Mouse (Mus musculus) forebrain, postnatal 0 days (tissue): ENCODE results near the gene Rnf135. TPM values are rescaled to one million over a fixed set of nuclear protein-coding genes. Genes with fewer than 3 reads are reported as not detected.

Source experiments
- ATAC-seq: fragments of 200-750 bp; cut with Nextera tagmentation; 2 replicates; pipeline ENCODE4 v1.8.0; 2017; ENCODE audit warnings: mild to moderate bottlenecking, moderate library complexity
- DNase-seq: peaks from one replicate; pipeline ENCODE4 v3.0.0-alpha.2; 2015
- H3K27ac ChIP-seq: fragments of 300-500 bp; sonication (generic); 2 replicates; pipeline ENCODE4 v1.5.1; 2014; ENCODE audit warnings: low read depth, mild to moderate bottlenecking, antibody characterized with exemption, low read length, moderate library complexity, mixed read lengths
- H3K27me3 ChIP-seq: fragments of 300-500 bp; sonication (generic); 2 replicates; pipeline ENCODE4 v1.6.1; 2014; ENCODE audit warnings: mild to moderate bottlenecking, low read length, mixed read lengths; ENCODE audit not compliant: insufficient read depth
- H3K36me3 ChIP-seq: fragments of 300-500 bp; sonication (generic); 2 replicates; pipeline ENCODE4 v1.6.1; 2014; ENCODE audit warnings: mild to moderate bottlenecking, moderate library complexity; ENCODE audit not compliant: insufficient read depth
- H3K4me1 ChIP-seq: fragments of 300-500 bp; sonication (generic); 2 replicates; pipeline ENCODE4 v1.6.1; 2014; ENCODE audit warnings: antibody characterized with exemption; ENCODE audit not compliant: insufficient read depth
- H3K4me2 ChIP-seq: fragments of 300-500 bp; sonication (generic); 2 replicates; pipeline ENCODE4 v1.6.1; 2014; ENCODE audit warnings: low read depth, mild to moderate bottlenecking, moderate library complexity
- H3K4me3 ChIP-seq: fragments of 300-500 bp; sonication (generic); 2 replicates; pipeline ENCODE4 v1.5.1; 2014; ENCODE audit warnings: low read depth, low read length, mixed read lengths
- H3K9ac ChIP-seq: fragments of 300-500 bp; sonication (generic); 2 replicates; pipeline ENCODE4 v1.6.1; 2014; ENCODE audit warnings: mild to moderate bottlenecking
- H3K9me3 ChIP-seq: fragments of 300-500 bp; sonication (generic); 2 replicates; pipeline ENCODE4 v1.6.1; 2016; ENCODE audit warnings: low read length
- CTCF ChIP-seq: sonication (generic); IDR thresholded peaks from 2 replicates; pipeline ENCODE4 v1.5.1; 2016; ENCODE audit warnings: antibody characterized with exemption, control low read depth, low read depth
- WGBS: fragments of 180-500 bp; shearing (Covaris S2); extraction: QIAGEN DNeasy Blood & Tissue Kit; methylation state at CpG from one replicate; pipeline ENCODE4 v1.1.7; 2014; 5-methylcytosine and 5-hydroxymethylcytosine counted together
- polyA plus RNA-seq: library from polyadenylated mRNA; unstranded; fragments of >200 nt; fragmentation: Nextera tagmentation; extraction: Ambion mirVana; gene quantifications from 2 replicates; pipeline ENCODE4 v1.2.1, GENCODE M21; 2015
- total RNA-seq: library from RNA; depleted of rRNA; stranded (reverse); fragments of >200 nt; gene quantifications from 2 replicates; pipeline ENCODE4 v1.2.3, GENCODE M21; 2014

Rnf135 gene
- total and polyA plus RNA-seq, 2 experiments from 2014 or later = 2.0 to 3.1 TPM

- H3K36me3 ChIP-seq = no peaks in the 10 kb centered on the region
- no peak for ATAC-seq
- no peak overlapping the region for H3K4me3 ChIP-seq
- no peaks in the 10 kb centered on the region for H3K27me3 ChIP-seq
- no peak; the same call in 1 of the 2 replicates for TF ChIP-seq CTCF
- no peak overlapping the region for H3K9ac ChIP-seq
- no peak overlapping the region for H3K4me2 ChIP-seq
- no peaks in the 10 kb centered on the region for H3K9me3 ChIP-seq
- WGBS = 96% methylated on average over 2 of the region's 2 CpGs
- DNase-seq = no peak
- H3K4me1 ChIP-seq = no peaks in the 10 kb centered on the region
- H3K27ac ChIP-seq = no peak overlapping the region
Observed at GRCm38 (mm10) chr11:80199773-80200172, 16.1 kb downstream of the Rnf135 start.

DNA sequence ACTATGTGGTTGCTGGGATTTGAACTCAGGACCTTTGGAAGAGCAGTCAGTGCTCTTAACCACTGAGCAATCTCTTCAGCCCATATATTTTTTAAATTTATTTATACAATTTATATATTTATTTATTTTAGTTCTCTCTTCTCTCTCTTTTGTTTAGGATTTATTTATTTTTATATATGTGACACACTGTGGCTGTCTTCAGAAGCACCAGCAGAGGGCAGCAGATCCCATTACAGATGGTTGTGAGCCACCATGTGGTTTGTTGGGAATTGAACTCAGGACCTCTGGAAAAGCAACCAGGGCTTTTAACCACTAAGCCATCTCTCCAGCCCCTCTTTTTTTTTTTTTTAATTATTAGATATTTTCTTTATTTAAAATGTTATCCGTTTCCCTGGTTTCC, 16.7 kb downstream of the Rnf135 start:
- peak; percentile 40 for TF ChIP-seq CTCF
- Histone ChIP-seq H3K36me3 (no peaks in the 10 kb centered on the region), H3K4me1 (no peaks in the 10 kb centered on the region), H3K27me3 (no peaks in the 10 kb centered on the region), H3K27ac (no peak overlapping the region), H3K9ac (no peak overlapping the region), H3K9me3 (no peaks in the 10 kb centered on the region), H3K4me3 (no peak overlapping the region), H3K4me2 (no peak overlapping the region)
- ATAC-seq (no peak), DNase-seq (no peak)
- WGBS = 86% methylated on average over 1 of the region's 1 CpGs

DNA sequence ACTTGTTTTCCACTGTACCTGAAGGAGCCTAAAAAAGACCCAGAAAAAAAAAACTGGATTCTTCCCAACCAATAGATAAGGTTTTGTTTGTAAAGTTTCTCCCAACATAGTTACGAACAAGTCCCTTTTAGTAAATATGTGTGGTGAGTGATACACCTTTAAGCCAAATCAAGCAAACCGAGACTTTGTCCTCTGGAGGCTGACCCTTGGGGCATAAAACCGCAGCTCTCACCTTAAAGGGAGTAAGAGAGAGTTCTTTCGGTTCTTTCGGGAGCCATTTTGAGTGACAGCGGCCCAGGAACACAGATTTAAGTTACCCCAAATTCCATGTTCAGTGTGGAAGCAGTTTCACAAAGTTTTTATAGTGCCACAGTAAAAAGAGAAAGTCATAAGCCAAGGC, 18.6 kb downstream of the Rnf135 start:
- no peaks in the 10 kb centered on the region for H3K36me3 ChIP-seq
- no peak for TF ChIP-seq CTCF
- no peak overlapping the region for H3K9ac ChIP-seq
- H3K4me1 ChIP-seq = no peaks in the 10 kb centered on the region
- DNase-seq = no peak
- no peak overlapping the region for H3K4me2 ChIP-seq
- no peak overlapping the region for H3K4me3 ChIP-seq
- no peaks in the 10 kb centered on the region for H3K27me3 ChIP-seq
- no peaks in the 10 kb centered on the region for H3K9me3 ChIP-seq
- 78% methylated on average over 6 of the region's 6 CpGs for WGBS
- ATAC-seq = no peak
- H3K27ac ChIP-seq = no peak overlapping the region

GRCm38 (mm10) chr11:80204037-80204436, 20.4 kb downstream of the Rnf135 start:
- H3K36me3 ChIP-seq = no peaks in the 10 kb centered on the region
- no peak overlapping the region for H3K4me3 ChIP-seq
- no peak overlapping the region for H3K27ac ChIP-seq
- H3K4me2 ChIP-seq = no peak overlapping the region
- DNase-seq (no peak), ATAC-seq (no peak)
- H3K4me1 ChIP-seq = no peaks in the 10 kb centered on the region
- H3K9me3 ChIP-seq = no peaks in the 10 kb centered on the region
- no peaks in the 10 kb centered on the region for H3K27me3 ChIP-seq
- no peak for TF ChIP-seq CTCF
- no peak overlapping the region for H3K9ac ChIP-seq
- WGBS = 77% methylated on average over 3 of the region's 3 CpGs

DNA sequence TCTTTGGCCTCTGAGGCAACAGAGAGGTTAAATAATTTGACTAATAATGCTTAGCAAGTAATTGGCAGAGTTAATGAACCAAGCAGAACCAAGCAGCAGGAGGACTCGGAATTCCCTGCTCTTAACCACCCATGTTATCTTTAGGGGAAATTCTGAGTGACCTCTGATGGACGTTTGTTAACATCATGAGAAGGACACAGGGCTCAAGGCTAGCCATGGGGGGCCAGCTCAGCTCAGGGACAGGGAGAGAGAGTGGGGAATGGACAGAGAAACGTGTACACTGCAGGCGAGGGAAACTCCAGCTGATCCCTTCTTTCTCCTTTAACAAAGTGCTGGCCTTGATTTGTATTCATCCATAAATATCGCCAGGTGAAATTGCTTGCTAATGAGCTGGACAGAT, 21.3 kb downstream of the Rnf135 start:
- H3K9ac ChIP-seq = no peak overlapping the region
- ATAC-seq (no peak), DNase-seq (no peak)
- no peaks in the 10 kb centered on the region for H3K9me3 ChIP-seq
- no peaks in the 10 kb centered on the region for H3K36me3 ChIP-seq
- 32% methylated on average over 5 of the region's 5 CpGs for WGBS
- H3K4me2 ChIP-seq = no peak overlapping the region
- 0 out of 2 replicates have a peak, but pooled peaks cover 2% of the 10 kb centered on the region for H3K4me1 ChIP-seq
- no peak overlapping the region for H3K4me3 ChIP-seq
- H3K27ac ChIP-seq = no peak overlapping the region
- no peak for TF ChIP-seq CTCF
- H3K27me3 ChIP-seq = no peaks in the 10 kb centered on the region

- 39% methylated on average over 7 of the region's 7 CpGs for WGBS
- ATAC-seq (peak; percentile 21), DNase-seq (no peak)
- Histone ChIP-seq H3K9me3 (no peaks in the 10 kb centered on the region), H3K27ac (no peak overlapping the region), H3K9ac (no peak overlapping the region), H3K4me3 (no peak overlapping the region), H3K4me1 (peaks cover 10% of the 10 kb centered on the region; the same call in 1 of the 2 replicates), H3K36me3 (no peaks in the 10 kb centered on the region), H3K27me3 (no peaks in the 10 kb centered on the region), H3K4me2 (no peak overlapping the region)
- TF ChIP-seq CTCF = no peak
Observed at GRCm38 (mm10) chr11:80208465-80208859, 24.8 kb downstream of the Rnf135 start.

GRCm38 (mm10) chr11:80208860-80209800, 25.5 kb downstream of the Rnf135 start, which contains the start of gene Rhot1:
Rhot1 (plus strand) TSS chr11:80209019.
- Histone ChIP-seq H3K4me3 (peak within 1 kb of the TSS; percentile 89), H3K4me2 (peak within 1 kb of the TSS; percentile 63), H3K27me3 (no peaks in the 10 kb centered on the region), H3K9ac (peak within 1 kb of the TSS; percentile 92), H3K36me3 (0 out of 2 replicates have a peak, but pooled peaks cover under 1% of the 10 kb centered on the region), H3K4me1 (peaks cover 10% of the 10 kb centered on the region; the same call in 1 of the 2 replicates), H3K9me3 (no peaks in the 10 kb centered on the region), H3K27ac (peak within 1 kb of the TSS; percentile 91)
- TF ChIP-seq CTCF = peak; percentile 98
- WGBS = 2% methylated on average over 78 of the region's 78 CpGs
- peak; percentile 97 for DNase-seq
- peak; percentile 98 for ATAC-seq
